Mouse (Mus musculus): ENCODE data around the gene Mogat1.
A peak's percentile ranks its signal among the peaks of the same experiment; 100 is the strongest.
"Not testable (repeated sequence)": the region's sequence is repeated elsewhere in the genome, so short reads cannot be mapped to it uniquely, and the experiment has no call there.

Mogat1 gene

GRCm38 (mm10) chr1:78510862-78511261, at the start of gene Mogat1:
Gene Mogat1, plus strand, starts transcription at chr1:78510991.
- no peak for DNase-seq (ENCODE audit: low spot score in 2 of 2)

- no peak for DNase-seq (ENCODE audit: low spot score in 2 of 2)
Observed at GRCm38 (mm10) chr1:78472441-78472840, 38.4 kb upstream of the Mogat1 start.

DNA sequence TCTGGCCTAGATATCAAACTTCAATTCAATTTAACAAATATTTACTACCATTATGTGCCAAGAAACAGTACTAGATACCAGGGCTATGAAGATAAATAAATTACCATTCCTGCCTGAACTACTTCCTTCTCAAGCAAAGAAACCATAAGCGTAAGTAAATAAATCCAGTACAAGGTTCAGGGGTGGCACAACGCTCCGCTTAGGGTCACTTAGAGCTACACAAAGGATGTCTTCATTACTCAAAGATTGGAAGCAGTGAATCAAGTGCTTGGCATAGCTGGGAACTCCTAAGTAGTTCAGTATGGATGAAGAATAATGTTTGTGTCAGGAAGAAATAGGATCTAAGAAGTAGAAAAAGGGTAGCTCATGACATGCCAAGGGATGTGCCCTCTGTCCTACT, 27.4 kb upstream of the Mogat1 start:
- no peak for DNase-seq (ENCODE audit: low spot score in 2 of 2)

DNA sequence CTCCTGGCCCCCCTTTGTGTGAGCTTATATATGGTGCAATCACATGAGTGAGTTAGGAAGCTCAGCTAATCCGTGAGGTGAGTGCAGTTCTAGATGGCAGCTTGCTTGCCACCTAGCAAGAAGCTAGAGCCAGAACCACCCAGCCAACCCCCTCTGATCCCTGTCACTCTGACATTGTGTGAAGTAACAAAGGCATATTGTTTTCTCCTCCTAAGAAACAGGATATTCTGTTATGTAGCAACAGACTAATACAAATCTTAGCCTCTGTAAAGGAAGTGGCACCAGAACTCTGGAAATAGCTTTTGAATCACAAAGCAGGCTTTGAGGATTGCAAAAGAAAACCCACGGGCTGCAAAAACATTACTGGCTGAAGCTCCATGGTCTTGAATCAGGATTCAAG, 26.4 kb upstream of the Mogat1 start:
- no peak for DNase-seq (ENCODE audit: low spot score in 2 of 2)

DNA sequence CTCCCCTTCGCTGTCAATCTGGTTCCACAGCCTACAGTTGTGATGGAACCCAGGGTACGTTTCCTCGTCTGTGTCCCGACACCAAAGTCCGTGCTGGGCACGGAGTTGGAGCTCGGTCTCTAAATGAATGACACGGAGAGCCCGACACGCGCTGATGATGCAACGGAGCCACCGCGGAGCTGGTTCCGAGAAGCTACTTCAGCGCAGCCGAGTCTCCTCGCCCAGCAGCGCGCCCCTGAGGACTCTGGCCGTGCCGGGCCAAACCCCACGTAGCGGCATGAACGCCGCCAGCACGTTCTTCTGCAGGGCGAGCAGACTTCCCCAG, 22.4 kb upstream of the Mogat1 start:
- DNase-seq (ENCODE audit: low spot score in 2 of 2): no peak

DNA sequence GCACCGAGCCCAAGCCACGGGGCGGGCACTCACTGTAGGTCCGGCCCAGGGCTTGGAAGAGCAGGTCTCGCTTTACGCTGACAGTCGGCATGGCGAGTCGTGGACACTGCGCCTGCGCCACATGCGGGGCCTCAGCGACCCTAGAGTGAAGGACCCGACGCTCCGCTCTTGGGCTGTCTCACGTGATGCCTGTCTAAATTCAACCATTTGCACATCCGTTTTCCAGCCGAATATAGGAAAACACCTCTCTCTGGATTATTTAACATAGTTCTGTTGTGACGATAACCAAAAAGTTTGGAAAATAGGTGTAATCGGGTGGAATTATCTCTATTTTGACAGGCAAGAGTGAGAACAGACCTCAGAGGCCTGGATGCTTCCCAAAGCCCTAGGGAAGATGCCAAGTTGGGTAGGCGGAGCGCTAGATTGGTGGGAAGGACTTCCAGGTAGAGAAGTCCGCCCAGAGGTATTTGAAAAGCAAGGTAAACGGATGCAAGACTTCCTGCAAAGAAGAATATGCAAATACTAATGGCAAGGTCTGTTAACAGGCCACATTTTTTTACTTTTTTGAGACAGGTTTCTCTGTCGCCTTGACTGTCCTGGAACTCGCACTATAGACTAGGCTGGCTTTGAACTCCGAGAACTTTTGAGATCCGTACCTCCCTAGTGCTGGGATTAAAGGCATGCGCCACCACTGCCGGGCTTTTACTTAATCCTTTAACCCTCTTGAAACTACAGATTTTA, 21.9 kb upstream of the Mogat1 start, which contains the start of gene Farsb:
Gene Farsb, minus strand, starts transcription at position 146 of the 741 bp plus-strand sequence.
- DNase-seq (ENCODE audit: low spot score in 2 of 2): peak; percentile 88 to 94

GRCm38 (mm10) chr1:78490143-78490542, 20.6 kb upstream of the Mogat1 start:
- no peak for DNase-seq (ENCODE audit: low spot score in 2 of 2)

DNA sequence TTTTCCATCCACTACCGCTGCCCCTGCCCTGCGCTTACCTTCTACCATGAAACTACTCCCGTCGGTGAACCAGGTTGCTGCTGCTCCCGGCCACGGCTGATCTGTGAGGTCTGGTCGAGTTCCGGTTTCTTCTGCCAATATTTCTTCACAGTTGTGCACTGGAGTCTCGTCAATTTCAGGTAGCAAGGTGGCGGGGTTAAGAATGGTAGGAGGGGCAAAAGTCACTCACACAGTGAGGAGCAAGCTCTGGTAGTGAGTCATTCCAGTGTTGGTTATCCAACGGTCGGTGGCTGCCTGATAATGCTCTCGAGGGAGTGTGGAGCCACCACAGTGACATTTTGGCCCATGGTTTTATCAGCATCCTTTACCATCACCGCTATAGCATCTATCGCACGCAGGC, 9.8 kb upstream of the Mogat1 start:
- DNase-seq (ENCODE audit: low spot score in 2 of 2): no peak

DNA sequence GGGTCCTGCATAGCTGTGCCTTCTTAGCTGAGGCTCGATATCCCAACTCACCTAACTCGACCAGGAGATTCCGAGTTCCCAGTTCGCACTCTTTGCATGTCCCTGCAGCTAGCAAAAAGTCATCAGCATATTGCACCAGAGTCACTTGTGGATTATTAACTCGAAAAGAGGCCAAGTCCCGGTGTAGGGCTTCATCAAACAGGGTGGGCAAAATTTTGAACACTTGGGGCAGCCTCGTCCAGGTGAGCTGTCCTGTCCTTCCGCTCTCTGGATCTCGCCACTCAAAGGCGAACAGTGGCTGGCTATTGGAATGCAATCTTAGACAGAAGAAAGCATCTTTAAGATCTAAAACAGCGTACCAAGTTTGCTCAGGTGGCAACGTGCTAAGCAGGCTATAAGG, 8.9 kb upstream of the Mogat1 start:
- not testable (repeated sequence) for DNase-seq (ENCODE audit: low spot score in 2 of 2)

DNA sequence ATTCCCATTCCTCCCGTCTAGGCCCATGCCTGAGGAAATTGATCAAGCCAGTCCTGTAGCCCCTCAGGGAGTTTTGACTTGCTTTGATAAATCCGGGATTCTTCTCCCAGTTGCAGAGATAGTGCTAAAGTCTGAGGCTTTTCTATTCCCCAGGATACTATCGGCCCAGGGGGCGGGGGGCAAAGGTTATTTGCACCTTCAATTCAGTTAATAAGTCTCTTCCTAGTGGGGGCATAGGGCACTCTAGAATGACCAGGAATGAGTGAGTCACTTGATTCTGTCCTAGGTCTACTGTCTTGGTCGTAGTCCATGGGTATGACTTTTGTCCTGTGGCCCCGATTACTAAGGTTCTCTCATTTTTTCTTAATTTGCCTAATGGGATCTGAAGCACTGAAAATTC, 8.3 kb upstream of the Mogat1 start:
- DNase-seq (ENCODE audit: low spot score in 2 of 2): no peak

DNA sequence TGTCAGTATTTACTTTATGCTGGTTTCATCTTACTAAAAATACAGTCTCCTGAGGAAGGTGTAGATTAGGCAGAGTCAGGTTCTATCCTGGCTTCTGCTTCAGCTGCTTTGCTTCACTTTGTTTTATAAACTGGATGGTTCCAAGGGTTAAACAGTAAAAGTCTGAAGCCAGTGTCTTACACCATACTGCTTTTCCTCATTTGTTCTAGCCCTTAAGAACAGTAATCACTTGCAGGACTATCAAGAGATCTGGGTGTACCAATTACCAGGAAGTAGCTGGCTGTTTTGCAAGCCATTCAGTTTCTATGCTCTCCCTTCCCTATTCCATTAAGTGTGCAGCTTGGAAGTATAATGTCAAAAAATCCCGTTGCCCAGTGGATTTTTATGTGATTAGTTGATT, 3.7 kb upstream of the Mogat1 start:
- no peak for DNase-seq (ENCODE audit: low spot score in 2 of 2)

- DNase-seq (ENCODE audit: low spot score in 2 of 2): no peak
Observed at GRCm38 (mm10) chr1:78511621-78512160, 900 bp downstream of the Mogat1 start, which contains the start of gene BC035947. Gene BC035947, minus strand, starts transcription at chr1:78512158.

GRCm38 (mm10) chr1:78512756-78513155, 2.0 kb downstream of the Mogat1 start:
- no peak for DNase-seq (ENCODE audit: low spot score in 2 of 2)

- no peak for DNase-seq (ENCODE audit: low spot score in 2 of 2)
Observed at GRCm38 (mm10) chr1:78518907-78519306, 8.1 kb downstream of the Mogat1 start.

DNA sequence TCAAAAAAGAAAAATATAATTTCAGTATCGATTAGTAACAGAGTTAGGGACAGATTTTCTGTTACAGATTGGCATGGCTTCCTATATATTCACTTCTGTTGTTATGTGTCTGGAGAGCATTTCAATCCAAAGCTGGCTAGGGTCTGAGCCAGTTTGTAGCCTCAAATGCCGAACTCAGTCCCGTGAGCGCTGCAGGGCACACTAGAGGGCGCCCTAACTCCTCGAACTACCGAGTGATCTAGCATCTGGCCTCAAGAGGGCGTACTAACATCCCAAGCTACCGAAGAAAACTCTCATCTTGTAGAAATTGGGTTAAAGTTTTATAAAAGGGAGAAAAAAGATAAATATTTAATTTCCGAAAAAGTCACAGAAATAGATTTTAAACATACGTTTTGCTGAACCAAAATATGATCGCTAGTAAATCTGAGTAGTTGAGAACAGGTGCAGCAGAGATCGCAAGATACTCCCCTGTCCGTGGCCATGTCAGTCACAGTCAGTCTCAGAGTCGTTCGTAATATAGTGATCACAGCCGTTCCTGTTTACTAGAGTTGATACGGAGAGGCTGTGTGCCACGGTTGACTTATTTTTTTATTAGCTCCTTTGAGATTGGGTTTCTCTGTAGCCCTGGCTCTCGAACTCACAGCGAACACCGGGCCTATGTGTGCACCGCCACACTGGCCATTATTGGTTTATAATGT, 14.5 kb downstream of the Mogat1 start:
- DNase-seq (ENCODE audit: low spot score in 2 of 2): peak; percentile 44 to 73

DNA sequence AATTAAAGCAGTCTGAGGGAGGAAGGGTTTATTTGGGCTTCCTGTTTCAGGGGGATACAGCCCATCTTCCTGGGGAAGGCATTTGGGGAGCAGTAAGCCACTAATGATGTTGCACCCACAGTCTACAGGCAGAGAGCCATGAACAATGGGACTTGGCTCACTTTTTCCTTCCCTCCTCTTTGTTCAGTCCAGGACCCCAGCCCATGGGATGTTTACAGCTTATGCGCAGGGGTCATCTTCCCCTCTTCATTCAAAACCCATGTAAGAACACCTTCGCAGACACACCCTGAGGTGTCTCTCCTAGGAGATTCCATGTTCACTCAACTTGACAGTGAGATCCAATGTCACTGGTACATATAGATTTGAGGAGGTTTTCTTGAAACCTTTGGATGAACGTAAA, 17.6 kb downstream of the Mogat1 start:
- DNase-seq (ENCODE audit: low spot score in 2 of 2): no peak

GRCm38 (mm10) chr1:78529011-78529410, 18.2 kb downstream of the Mogat1 start:
- no peak for DNase-seq (ENCODE audit: low spot score in 2 of 2)

DNA sequence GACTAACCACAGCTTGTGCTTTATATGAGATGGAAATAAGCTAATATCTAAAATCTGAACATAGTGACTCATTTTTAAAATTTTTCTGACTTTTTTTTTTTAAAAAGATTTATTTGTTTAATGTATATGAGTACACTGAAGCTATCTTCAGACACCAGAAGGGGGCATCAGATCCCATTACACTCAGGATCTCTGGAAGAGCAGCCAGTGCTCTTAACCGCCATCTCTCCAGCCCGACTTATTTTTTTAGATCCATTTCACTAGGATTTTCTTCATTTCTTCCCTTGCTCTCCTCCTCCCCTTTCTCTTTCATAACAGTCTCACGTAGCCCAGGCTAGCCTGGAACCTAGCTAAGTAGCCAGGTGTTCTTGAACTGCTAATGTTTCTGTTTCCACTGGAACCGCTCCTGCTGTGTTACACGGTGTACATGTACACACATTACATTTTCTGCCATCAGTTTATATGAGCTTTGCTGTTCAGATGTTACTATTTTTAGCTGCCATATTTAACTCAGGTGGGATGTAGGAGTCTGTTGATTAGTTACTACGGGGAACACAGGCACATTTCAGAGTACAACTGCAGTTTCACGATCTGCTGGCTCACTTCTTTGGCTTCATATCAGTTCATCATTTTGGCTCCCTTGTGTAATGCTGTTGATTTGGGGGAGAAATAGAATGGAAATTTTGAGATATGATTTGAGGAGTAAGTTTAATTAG, 19.9 kb downstream of the Mogat1 start:
- DNase-seq (ENCODE audit: low spot score in 2 of 2): no peak

GRCm38 (mm10) chr1:78532184-78532800, 21.5 kb downstream of the Mogat1 start:
- DNase-seq (ENCODE audit: low spot score in 2 of 2): no peak

DNA sequence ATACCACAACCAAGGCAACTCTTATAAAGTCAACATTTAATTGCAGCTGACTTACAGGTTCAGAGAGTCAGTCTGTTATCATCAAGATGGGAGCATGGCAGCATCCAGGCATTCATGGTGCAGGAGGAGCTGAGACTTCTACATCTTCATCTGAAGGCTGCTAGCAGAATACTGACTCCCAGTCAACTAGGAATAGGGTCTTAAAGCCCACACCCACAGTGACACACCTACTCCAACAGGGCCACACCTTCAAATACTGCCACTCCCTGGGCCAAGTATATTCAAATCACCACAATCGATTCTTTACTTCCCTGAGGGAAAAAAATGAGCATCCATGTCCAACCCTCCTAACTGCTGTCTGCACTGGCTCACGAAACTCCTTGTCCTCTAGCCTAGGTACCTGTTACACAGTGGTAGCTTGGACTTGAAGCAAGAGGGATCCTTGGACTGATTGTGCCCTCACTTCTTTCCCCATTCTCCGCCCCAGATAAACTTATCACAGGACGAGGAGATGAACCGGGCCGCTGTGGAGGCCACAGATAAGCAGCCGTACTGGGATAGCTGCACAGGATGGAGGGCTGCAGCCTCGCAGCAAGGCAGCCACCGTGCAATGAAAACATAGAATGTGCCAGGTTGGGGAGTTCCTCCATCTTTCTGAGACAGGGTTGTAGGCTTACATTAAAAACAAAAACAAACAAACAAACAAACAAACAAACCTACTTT, 23.8 kb downstream of the Mogat1 start:
- no peak for DNase-seq (ENCODE audit: low spot score in 2 of 2)

Measured in spleen, postnatal 4 days (tissue).